Mouse (Mus musculus) left cerebral cortex, postnatal 10 days (tissue): ENCODE data around the gene Cracr2b. TPM values are rescaled to one million over a fixed set of nuclear protein-coding genes. Genes with fewer than 3 reads are reported as not detected.
A peak's percentile ranks its signal among the peaks of the same experiment; 100 is the strongest.

Experiments
- DNase-seq, 2 experiments: peaks; one replicate each; pipeline ENCODE4 v3.0.0; 2021 to 2022; ENCODE audit warnings: low spot score in 2 of 2, mixed read lengths in 1 of 2; ENCODE audit errors: extremely low spot score in 1 of 2
- intact Hi-C: fragments of 180-260 bp; cut with DNase I; formaldehyde crosslinking; loops from one replicate; pipeline ENCODE4 v1.15.1; 2025
- total RNA-seq, 2 experiments: library from RNA; stranded (reverse); gene quantifications; 2 replicates each; pipeline ENCODE4 v1.2.3; 2021

The Cracr2b gene
- total RNA-seq, 2 experiments from 2014 or later, result 3.4 to 5.8 TPM

GRCm38 (mm10) chr7:141432186-141432611 is 28.7 kb upstream of the Cracr2b start:
- intact Hi-C loops, result no loop called here
- peak in 1 of 2 experiments; percentile 38 for DNase-seq

DNA sequence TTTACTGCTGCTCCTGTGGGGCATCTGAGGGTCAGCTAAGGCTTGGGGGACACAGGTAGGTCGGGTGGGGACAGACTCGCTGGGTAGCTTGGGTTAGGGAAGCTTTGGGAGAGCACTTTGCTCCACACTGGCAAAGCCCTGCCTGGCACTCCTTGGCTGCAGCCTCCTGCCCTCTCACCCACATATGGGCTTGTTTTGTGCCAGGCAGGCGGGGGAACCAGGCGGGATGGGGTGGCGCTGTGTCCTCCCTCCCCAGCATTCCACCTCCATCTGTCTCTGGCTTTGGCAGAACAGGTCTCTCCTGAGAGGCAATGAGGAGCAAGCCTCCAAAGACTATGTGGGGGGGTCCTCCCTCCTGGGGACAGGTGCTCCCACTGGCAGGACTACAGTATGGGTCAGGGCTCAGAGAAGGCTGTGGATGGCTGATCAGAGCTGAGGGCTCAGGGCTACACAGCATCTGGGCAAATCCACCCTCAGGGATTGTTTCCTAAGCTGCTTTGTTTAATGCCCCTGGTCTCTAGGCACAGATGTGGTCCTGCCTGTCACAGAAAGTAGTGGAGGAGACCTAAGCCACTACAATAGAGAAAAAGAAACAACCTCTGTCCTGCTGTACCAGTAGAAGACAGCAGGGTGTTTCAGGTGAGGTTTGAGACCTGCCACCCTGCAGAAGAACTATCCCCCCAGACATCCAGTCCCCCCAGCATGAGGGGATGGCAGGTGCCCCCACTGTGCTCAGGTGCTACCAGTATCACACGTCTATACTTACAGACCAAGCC is 28.0 kb upstream of the Cracr2b start:
- intact Hi-C loops, result no loop called here
- peak in 1 of 2 experiments; percentile 29 for DNase-seq

DNA sequence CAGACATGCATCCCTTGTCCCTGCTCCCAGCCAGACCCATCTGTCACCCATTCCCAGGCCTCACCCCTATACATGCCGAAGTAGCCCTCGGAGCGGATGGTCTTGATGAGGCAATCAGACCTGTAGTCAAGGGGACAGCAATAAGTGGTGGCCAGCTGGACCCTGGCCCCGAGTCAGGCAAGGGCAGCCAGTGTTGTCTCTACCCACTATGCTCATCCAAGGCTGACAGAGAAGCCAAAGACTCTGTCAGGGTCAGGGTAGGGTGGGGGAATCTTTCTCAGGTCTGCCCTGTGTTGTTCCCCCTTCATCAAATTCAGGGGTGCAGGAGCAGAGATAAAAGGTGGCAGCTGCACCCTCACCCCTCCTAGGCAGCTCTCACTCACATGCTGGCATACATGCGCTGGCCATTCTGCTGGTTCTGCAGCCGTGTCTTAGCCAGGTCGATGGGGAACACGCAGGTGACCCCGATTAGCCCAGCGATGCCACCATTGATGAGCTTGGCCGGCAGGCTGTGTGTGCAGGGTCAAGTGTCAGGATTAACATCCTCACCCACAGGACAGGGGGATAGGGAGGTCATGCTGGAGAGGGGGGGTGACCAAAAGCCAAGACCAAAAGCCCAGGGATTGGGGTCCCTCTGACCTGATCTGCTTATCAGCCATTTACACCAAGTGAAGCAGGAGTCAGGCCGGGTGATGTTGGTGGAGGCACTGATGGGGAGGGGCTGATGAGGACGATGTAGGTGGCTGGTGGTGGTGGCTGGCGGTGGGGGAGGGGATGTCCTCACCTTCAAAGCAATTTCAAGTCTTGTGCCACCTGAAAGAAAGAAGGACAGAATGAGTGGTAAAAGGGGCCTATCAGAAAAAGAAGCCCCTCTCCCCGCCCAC is 27.1 kb upstream of the Cracr2b start:
- DNase-seq, result peak in 1 of 2 experiments; percentile 33
- intact Hi-C loops, result no loop called here

DNA sequence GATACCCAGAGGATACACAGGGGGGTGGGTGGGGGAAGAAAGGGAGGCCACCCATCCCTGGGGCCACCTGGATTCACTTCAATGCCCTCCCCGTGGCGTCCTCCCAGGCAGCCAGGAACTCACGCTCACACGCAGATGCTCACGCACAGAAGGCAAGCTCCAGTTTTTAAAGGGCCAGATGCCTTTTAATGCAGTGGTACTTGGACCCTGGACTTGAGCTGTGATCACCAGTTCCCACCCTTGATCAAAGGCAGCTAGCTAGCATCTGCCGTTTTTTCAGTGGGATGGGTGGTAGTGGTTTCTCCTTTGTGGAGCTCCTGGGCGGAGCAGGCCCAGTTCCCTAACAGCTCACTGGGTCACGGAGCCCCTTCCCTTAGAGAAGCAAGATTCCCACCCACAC is 26.4 kb upstream of the Cracr2b start:
- intact Hi-C loops, result no loop called here
- peak; percentile 62 to 63 for DNase-seq

- DNase-seq, result peak in 1 of 2 experiments; percentile 76
- intact Hi-C loops, result no loop called here
Observed at GRCm38 (mm10) chr7:141435129-141435855, 25.6 kb upstream of the Cracr2b start.

DNA sequence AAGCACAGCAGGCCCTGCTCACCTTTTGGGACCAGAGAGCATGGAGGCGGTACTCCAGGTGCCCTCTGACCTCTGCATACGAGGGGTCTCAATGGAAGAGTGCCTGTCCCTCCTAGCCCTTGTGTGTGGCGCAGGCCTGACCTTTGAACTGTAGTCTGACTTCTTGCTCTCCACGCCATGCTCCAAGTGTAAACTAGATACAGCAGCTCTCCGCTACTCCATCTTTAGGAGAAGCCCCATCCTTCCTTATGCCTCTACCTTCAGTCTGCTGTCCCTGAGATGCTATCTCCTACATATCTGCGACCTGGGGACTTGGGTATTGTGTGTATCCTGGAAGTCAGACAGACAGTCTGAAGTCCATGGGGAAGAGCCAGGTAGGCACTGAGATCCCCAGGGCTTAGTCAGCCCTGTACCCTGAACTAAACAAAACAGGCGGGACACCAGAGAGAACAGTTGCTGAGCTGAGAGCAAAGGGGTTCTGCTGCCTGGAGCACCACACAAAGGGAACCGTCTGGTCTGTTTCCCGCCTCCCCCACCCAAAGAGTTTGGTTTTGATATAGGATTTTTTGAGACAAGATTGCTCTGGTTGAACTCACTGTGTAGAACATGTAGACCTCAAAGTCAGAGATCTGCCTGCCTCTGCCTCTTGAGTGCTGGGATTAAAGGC is 24.9 kb upstream of the Cracr2b start:
- intact Hi-C loops, result no loop called here
- DNase-seq, result peak in 1 of 2 experiments; percentile 32

- intact Hi-C loops, result no loop called here
Observed at GRCm38 (mm10) chr7:141436523-141436892, 24.4 kb upstream of the Cracr2b start.

DNA sequence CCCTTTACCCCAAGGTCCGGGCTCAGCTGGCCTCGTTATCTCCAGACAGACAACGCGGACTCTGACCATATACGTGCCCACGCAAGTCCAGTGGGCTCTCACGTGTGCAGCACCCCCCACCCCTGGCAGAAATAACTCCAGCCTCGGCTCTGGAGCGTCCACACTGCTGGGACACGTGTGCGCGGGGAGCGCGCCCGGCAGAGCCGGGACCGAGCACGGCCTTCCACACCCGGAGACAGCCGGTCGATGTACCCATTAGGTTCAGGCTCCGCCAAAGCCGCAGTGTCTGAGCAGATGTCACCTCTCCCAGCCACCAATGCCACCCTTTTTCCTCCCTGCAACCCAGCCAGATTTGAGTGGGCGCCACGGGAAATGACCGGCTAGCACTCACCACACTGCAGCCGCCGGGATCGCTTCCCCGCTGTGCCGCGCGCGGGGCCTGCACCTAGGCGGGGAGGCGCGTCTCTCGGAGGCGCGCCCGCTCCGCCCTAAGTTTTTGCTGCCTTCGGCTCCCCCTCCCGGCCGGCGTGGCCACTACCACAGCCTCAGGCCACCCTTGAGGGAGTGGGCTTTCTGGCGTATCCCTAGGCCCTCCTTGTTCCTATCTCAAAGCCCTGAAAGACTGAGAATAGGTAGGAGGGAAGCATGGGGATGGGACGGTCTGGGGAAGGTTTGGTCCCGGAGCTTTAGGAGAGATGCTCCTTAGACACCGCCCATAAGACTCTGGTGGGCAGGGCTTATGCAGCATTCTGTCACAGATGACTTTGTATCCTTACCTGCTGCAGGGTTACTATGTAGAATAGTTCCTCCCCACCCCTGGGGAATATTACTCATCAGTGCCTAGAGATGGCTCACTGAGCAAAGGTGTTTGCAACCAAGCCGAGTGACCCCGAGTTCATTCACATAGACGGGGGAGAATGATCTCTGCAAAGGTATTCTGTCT is 23.4 kb upstream of the Cracr2b start, which contains the start of gene Slc25a22:
Gene Slc25a22 (minus strand): TSS at position 715 of the 943 bp plus-strand sequence.
- intact Hi-C loops, result no loop called here

More at GRCm38 (mm10) chr7:141436523-141436892, 24.4 kb upstream of the Cracr2b start:
- no peak for DNase-seq

DNA sequence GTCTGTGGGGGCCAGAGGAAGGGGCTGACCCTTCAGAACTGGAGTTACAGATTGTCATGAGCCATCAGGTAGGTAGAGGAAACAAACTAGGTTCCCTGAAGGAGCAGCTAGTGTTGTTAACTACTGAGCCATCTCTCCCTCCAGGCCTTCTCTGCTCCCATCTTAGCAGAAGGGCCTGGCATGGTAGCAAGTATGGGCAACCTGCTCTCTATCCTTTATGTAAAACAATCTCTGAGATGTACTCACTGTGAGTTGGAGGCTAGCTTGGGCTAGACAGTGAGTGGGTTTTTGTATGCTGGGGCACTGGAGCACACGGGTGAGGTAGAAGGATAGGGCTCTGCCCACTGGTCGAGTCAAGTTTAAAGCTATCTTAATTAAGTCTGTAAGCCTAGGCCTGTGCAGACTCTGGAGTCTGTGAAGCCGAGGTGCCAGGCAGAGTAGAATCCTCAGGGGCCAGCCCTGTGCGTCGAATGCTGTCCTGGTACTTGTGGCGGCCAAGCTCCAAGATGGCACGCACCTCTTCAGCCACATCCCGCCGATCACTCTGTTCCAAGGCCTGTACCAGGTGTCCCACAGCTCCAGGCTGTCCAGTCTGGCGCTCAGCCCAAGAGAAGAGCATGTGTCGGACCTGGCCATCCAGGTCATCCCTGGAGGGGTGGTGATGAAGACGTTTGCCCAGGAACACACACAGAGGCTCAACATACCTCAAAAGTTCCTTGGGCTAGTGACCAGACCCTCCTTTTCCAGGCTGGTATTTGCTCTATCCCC is 22.5 kb upstream of the Cracr2b start:
- intact Hi-C loops, result no loop called here
- peak in 1 of 2 experiments; percentile 44 for DNase-seq

More for the DNA sequence above, 23.4 kb upstream of the Cracr2b start, which contains the start of gene Slc25a22:
- DNase-seq, result peak; percentile 76 to 91

- intact Hi-C loops, result no loop called here
- no peak for DNase-seq
Observed at GRCm38 (mm10) chr7:141439140-141439679, 21.7 kb upstream of the Cracr2b start.

DNA sequence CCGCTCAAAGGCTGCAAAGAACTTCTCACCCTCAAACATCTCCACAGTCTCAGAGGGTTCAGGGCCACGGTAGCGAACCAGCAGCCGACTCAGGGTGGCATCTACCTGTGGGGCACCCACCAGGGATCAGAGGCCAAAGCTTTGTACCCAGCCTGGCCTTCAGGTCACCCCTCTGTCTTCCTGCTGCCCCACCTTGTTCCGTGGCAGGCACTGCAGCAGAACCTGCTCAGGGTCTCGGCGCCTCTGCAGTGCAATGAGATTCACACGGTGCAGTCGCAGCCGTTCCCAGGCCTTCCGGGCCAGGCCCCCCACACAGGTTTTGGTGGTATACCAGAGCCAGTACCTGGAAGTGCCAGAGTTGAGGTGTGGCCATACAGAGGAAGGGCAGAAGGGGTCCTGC is 21.1 kb upstream of the Cracr2b start:
- intact Hi-C loops, result no loop called here
- DNase-seq, result peak in 1 of 2 experiments; percentile 30

GRCm38 (mm10) chr7:141440613-141441012 is 20.3 kb upstream of the Cracr2b start:
- peak in 1 of 2 experiments; percentile 86 for DNase-seq
- intact Hi-C loops, result no loop called here

DNA sequence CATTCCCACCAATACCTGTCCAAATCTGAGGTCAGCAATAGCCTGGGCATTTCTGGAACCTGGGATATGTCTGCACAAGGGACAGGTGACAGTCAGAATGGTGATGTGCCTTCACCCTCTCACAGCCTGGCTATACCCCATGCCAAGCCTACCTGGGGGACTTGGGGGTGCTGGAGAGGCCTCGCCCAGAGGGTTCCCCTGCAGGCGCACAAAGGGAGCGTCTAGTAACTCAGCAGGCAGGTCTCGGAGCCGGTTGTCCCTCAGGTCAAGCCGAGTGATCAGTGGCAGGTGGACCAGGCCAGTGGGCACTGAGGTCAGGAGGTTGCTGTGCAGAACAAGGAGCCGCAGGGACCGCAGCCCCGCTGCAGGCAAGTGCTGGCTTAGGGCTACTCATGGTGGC is 19.4 kb upstream of the Cracr2b start:
- intact Hi-C loops, result no loop called here
- DNase-seq, result peak in 1 of 2 experiments; percentile 41

DNA sequence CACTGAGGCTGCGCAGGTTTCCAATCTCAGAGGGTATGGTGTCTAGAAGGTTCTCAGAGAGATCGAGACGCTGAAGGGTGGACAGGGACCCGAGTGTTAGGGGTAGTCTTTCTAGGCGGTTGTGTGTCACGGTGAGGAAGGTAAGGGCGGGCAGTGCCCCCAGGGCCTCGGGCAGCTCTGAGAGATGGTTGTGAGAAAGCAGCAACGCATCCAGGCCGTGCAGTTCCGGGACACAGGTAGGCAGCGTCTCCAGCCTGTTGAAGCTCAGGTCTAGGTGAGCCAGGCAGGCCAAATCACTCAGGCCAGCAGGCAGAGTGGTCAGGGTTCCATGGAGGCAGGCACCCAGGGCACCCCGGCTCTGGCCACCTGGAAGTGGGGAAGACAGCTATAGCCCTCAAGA is 18.7 kb upstream of the Cracr2b start:
- peak in 1 of 2 experiments; percentile 28 for DNase-seq
- intact Hi-C loops, result no loop called here

DNA sequence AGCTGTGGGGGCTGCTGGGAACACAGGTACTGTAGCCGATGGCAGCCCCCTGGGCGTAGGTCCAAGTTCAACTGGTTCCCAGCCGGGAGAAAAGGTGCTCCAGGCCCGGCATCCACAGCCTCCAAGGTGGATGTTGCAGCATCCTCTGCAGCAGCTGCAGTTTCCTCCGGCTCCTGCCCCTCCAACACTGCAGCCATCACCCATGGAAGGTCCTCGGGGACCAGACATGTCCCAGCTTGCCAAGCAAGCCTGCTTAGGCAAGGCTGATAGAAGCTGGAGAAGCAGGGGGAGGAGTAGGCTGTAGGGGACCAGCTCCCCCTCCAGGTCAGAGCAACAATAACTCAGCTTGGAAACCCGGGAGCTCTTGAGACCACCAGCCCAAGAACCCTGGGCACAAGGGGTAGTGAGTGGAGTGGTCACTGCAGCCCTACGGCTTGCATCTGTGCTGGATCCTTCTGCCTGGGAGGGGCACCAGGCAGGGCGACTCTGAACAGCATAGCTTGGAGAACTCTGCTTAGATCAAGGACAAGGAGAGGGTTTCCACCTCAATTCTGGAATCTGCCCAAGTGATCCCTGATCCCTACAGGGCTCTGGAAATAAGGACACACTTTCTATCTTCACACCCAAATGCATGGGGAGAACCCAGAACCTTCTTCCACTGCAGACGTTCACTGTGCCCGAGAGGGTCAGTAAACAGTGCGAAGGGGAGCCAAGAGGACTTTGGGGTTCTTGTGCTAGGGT is 17.6 kb upstream of the Cracr2b start:
- peak in 1 of 2 experiments; percentile 51 for DNase-seq
- intact Hi-C loops, result no loop called here

DNA sequence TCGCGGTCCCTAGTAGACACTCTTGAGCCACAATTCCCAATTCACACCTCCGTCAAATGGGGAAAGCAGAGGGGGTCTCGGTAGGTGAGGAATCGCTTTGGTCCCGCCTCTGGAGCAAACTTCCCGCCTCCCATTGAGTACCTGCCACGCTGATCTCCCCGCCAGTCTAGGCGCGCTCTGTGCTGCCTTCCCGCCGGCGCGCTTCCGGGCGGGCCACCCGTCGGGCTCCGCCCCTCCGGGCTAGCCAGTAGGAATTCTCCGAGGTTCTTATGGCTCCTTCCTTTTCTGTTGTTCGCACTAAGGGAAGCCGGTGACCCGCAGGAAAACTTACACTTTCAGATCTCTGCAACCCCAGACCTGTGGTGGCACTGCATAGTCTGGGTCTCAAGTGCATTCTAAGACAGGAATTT is 17.1 kb upstream of the Cracr2b start, which contains the start of gene Pidd1:
Gene Pidd1 (minus strand): TSS at position 198 of the 410 bp plus-strand sequence.
- peak in 1 of 2 experiments; percentile 76 for DNase-seq
- intact Hi-C loops, result no loop called here
